Mouse (Mus musculus): ENCODE data around the gene Eif4enif1. TPM values are rescaled to one million over a fixed set of nuclear protein-coding genes. Genes with fewer than 3 reads are reported as not detected.

Gene Eif4enif1
- total RNA-seq, 4 experiments from 2014 or later = 39.3 to 43.9 (median 40.4) TPM

DNA sequence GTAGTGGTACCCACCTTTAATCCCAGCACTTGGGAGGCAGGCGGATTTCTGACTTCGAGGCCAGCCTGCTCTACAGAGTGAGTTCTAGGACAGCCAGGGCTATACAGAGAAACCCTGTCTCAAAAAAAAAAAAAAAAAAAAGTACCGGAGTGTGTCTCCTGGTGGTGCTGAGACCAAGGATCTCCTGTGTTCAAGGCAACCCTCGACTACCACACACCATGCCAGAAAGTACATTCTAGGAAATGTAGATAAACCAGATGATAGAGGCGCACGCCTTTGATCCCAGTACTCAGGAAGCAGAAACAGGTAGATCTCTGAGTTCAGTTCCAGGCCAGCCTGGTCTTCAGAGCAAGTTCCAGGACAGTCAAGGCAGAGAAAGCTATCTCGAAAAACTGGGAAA is 64.9 kb downstream of the Eif4enif1 start:
- no peak for DNase-seq (ENCODE audit: low spot score)

DNA sequence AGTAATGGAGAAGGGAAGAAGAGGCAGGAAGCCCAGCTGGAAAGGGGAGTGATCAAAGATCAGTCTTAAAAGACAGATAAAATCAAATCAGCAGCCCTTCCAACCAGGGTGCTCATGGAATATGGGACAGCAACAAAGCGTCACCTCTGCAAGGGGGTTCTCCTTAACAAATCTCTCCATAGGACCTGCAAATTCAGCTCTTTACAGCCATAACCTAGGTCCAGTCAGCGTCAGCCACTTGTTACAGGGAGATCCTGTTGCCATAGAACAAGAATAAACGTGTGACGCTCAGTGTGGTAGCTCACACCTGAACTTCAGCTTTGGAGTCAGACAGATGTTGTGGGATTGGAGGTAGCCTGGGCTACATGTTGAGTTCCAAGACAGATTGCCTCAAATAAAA is 67.0 kb downstream of the Eif4enif1 start:
- no peak for DNase-seq (ENCODE audit: low spot score)

DNA sequence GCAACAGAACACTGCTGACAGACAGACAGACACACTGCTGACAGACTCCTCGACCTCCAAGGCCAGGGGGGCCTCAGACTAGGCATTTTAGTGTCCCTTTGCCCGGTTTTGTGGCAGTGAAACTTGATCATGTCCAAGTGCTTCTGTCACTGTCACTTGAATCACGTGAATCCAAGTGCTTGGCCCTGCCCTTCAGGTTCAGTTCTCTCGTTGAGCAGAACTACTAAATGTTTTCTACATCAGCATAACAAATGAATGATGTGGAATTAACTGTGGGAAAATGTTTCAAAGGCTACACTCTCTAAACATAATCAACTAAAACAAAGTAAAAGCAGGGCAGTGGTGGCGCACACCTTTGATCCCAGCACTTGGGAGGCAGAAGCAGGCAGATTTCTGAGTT is 76.2 kb downstream of the Eif4enif1 start:
- DNase-seq (ENCODE audit: low spot score) = no peak

DNA sequence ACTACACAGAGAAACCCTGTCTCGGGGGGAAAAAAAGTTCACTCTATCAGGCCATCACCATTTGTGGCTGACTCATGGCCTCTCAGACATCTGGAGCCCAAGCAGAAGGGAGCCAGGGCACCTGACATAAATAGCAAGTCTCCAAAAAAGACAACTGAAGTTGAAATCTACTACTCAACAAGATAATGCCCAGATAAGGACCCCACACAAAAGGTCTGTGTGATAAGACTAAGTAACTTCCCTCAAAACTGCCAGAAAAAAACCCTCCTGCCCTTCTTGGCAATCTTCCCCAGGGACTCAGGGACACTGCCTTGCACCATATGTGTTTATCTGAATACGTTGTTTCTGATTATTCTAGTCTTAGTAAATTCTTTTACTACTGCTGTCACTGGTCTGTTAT is 77.5 kb downstream of the Eif4enif1 start:
- no peak for DNase-seq (ENCODE audit: low spot score)

DNA sequence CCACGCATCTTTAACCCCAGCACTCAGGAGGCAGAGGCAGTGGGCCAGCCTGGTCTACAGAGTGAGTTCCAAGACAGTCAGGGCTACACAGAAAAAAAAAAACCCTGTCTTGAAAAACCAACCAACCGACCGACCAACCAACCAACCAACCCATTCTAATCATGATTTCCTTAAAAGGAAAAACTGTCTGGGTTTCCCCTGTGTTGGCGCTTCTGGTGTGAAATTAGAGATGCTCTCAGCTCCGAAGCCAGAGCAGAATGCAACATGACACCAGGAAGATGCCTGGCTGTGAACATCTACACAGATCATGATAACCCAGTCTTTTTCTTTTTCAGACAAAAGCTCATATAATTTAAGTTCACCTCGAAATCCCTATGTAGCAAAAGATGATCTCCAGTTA is 80.7 kb downstream of the Eif4enif1 start:
- DNase-seq (ENCODE audit: low spot score) = no peak

DNA sequence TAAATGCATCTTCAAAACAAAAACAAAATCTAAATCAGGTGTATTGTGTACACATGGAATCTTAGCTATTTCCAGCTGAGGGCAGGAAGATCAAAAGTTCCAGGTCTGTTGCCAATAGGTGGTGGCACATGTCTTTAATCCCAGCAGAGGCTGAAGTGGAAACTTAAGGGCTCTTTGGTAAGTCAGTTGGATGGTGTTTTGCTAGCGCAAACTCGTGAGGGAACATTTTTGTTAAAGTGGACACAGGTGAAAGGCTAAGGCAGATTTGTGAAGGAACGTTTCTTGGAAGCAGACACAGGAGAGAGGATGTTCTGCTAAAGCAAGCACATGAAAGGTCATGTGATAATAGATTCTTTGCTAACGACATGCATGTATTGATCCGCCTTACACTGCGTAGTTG is 81.5 kb downstream of the Eif4enif1 start:
- DNase-seq (ENCODE audit: low spot score) = no peak

DNA sequence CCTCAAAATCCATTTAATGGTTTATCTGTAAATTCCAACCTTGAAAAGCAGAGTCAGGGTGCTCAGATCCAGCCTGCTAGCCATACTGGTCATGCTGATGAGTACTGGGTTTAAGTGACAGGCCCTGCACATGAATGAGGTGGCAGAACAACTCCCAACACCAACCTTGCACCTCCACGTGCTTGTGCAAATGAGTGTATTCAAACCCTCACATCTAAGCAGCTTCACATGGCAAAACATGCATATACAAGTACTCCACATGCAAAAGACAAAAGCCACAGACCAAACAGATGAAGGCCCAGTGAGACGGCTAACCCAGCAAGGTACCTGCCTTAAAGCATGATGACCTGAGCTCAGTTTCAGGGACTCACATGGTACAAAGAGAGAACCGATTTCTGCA is 83.7 kb downstream of the Eif4enif1 start:
- no peak for DNase-seq (ENCODE audit: low spot score)

DNA sequence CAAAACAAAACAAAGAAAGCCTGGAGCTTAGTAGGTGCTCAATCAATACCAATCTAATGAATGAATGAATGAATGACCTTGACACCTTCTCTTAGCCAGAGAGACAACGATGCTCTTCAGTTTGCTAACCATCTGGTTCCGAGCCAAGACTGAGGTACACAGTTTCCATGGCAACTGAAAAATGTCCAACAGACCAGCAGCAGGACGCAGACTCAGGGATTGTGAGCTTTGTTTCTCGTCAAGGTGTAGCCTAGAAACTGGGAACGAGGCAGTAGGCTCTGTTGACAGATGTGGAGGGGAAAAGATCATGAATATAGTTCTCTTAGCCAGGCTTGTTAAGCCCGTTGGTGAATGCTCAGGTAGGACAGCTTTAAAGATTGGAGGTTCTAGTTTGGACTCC is 84.9 kb downstream of the Eif4enif1 start:
- no peak for DNase-seq (ENCODE audit: low spot score)

DNA sequence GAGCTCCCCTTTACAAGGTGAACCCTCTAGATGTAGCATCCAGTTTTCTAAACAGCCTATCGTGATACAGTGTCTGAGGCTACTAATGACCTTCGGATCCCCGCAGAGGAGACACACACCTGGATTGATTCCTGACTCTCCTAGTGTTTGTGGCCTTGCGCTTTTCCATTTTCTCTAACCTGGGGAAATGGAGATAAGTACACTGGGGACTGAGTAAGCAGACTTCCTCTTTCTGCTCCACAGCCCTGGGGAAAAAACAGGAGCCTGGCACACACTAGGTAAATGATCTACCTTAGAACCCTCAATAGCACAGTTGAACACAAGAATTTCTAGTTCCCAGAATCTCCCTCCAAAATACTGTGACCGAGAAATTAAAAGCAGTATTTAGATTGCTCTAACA is 85.7 kb downstream of the Eif4enif1 start:
- DNase-seq (ENCODE audit: low spot score) = no peak

DNA sequence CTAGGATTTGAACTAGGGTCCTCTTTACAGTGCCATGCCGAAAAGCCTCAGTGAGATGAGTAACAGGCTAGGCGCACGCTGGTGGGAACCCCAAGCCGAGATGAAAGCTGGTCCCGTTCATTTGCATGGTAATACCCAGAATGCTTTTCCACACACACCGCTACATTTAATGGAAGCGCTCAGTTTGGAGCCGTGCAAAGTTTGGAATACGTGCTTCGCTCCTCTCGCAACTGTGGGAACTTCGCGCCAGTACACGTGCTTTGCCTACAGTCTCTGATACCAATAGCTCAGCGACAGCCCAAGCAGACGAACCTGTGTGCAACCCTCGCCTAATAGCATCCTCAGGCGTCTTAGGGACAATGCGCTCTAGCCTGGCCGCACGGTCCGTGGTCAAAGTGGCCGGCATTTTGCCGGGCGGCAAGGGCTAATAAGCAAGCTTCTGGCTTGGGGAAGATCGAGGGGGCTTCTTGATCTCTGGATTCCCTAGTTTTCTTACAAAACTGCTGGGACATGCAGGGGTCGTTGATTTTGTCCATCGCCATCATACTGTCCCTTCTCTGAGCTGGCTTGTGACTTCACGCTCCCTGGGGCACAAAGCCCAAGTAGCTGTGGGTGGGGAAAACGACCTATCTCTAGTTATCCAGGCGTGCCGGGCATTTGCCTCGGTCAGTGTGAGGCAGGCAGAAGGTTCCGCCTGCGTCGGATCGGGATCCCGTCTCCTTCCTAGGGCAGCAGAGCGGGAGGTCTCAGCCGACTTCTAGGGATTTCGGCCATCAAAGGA is 86.5 kb downstream of the Eif4enif1 start, which contains the start of gene Patz1:
Gene Patz1, plus strand, starts transcription at position 354 of the 781 bp plus-strand sequence.
- no peak for DNase-seq (ENCODE audit: low spot score)

DNA sequence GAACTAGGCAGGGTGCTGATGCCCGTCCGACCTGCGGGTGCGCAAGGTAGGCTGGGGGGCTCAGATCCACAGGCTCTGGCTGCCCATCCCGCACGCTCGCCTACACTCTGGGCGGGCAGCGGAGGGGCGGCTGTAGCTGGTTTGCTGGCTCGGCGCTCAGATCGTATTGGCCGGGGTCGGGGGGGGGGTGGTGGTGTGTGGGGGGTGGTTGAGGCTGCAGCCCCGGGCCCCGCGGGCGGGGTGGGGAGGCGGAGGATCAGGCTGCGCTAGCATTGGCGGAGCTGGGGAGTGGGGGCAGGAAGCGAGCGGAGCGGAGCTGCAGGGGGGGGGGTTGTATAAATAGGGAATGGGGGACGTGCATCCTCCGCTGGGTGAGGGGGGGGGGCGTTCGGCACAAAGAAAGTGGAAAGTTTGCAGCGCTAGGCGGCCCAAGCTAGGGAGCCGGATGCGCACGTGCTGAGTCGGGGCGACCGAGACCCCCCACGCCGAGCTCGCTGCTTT is 87.2 kb downstream of the Eif4enif1 start:
- DNase-seq (ENCODE audit: low spot score) = no peak

DNA sequence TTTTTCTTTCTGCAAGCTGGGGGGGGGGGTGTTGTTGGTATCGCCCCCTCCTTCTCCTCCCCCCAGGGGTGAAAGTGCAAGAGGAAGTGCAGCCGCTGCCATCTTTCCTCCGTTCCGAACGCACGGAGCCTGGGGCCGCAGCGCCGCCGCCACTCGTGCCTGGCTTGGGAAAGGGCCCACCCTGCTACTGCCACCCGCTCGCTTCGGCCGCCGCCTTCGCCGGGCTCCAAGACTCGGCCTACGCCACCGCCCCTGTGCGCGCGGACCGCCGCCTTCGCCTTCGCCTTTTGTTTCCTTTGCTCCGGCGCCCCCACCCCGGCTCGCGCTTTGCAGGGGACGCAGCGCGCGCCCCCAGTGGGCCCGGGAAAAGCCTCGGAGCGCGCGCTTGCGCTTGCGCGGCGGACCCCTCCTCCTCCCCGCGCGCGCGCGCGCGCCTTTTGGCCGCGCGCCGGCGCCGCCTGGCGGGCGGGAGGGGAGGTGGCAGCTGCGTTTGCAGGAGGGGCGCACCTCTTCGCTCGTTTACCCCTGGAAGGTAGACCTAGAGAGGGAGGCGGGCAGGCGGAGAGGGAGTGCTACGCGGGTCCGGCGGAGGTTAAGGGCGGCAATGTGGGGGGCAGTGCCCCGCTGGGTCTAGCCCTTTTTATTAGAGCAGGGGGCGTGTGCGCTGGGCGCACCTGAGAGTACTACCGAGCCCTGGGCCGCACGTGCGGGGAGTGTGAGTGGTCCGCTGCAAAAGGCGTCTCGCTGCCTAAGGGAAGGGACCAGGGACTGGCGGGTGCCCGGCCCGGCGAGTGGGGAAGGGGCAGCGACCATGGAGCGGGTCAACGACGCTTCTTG is 87.8 kb downstream of the Eif4enif1 start:
- peak; percentile 78 for DNase-seq (ENCODE audit: low spot score)

DNA sequence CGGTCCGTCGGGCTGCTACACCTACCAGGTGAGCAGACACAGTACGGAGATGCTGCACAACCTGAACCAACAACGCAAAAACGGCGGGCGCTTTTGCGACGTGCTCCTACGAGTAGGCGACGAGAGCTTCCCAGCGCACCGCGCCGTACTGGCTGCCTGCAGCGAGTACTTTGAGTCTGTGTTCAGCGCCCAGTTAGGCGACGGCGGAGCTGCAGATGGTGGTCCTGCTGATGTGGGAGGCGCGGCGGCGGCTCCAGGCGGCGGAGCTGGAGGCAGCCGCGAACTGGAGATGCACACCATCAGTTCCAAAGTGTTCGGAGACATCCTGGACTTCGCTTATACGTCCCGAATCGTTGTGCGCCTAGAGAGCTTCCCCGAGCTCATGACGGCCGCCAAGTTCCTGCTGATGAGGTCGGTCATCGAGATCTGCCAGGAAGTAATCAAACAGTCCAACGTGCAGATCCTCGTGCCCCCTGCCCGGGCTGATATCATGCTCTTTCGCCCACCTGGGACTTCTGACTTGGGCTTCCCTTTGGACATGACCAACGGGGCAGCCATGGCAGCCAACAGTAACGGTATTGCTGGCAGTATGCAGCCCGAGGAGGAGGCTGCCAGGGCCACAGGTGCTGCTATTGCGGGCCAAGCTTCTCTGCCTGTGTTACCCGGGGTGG is 88.6 kb downstream of the Eif4enif1 start:
- no peak for DNase-seq (ENCODE audit: low spot score)

DNA sequence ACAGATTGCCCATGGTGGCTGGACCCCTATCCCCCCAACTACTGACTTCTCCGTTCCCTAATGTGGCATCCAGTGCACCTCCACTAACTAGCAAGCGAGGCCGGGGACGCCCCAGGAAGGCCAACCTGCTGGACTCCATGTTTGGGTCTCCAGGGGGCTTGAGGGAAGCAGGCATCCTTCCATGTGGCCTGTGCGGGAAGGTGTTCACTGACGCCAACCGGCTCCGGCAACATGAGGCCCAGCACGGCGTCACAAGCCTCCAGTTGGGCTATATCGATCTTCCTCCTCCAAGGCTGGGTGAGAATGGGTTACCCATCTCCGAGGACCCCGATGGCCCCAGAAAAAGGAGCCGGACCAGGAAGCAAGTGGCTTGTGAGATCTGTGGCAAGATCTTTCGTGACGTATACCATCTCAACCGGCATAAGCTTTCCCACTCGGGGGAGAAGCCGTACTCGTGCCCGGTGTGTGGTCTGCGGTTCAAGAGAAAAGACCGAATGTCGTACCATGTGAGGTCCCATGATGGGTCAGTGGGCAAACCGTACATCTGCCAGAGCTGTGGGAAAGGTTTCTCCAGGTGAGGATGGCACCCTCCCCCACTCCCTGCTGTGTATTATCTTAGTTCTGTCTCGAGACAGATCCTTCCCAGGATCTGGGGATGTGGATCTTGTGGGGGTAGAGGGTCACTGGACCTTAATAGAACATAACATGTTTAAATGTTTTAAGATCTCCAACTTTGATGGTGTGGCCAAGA is 89.3 kb downstream of the Eif4enif1 start:
- no peak for DNase-seq (ENCODE audit: low spot score)

DNA sequence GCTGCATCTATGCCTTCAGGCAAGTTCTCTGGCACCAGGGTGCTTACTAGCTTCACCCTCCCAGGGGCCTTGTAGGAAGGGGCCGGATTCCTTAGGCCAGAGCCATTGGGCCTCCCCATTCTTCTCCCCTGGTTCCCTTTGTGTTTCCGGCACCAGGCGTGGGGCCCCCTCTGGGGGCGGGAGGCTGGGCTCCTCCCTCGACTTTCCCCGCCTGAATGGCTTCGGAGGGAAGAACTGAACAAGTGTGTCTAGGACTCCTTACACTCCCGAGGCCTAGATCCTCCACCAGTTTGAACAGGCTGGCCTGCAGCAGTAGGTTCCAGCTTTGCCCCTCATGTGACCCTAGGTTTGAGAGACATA is 89.8 kb downstream of the Eif4enif1 start:
- DNase-seq (ENCODE audit: low spot score) = peak; percentile 26

DNA sequence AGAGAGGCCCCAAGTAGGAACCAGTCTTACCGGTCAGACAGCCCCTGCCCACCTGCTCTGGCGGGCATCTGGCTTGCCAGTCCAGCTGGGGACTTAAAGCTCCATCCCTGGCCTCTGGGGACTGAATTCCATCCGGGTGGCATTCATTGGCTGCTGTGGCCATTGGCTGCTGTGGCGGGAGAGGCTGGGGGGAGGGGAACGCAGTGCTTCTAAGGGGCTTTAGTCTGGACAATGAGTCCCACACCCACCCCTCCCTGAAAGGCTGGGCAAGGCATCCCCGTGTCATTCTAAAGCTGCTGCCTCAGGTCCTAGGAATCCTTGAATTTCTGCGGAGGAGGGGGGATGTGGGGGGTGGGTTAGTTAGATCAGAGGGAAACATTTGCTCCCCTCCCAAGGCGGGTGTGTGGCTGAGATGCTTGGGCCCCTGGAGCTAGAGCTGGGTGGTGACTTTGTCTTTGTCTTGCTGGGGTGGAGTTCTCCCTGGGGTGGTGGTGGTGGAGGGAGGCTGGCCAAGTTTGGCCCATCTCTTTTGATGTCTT is 90.6 kb downstream of the Eif4enif1 start:
- DNase-seq (ENCODE audit: low spot score) = no peak

DNA sequence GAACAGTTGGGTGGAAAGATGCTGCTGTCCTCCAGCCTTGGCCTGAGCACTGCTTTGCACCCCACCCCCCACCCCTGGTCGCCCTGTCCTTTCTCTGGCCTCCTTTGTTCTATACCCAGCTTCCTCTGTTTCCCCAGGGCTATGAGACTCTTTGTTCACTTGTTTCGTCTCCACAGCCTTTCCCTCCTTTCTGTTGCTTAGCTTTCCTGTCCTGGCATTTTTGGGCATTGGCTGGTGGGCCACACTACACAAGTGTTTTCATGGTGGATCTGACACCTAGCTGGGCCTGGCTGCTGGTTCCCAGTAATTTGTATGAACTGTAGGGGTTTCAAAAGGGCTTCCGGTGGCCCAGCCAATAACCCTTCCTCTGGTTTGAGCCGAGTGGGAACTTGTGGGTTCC is 91.2 kb downstream of the Eif4enif1 start:
- no peak for DNase-seq (ENCODE audit: low spot score)

All from heart, adult 8-10 months (tissue).